Mouse (Mus musculus) 3134 (cell line): Measurements from ENCODE around the gene Irgm1.

Experiments
- DNase-seq: peaks from one replicate; pipeline ENCODE4 v3.0.0-alpha.2; 2011; ENCODE audit warnings: low spot score; ENCODE audit not compliant: insufficient read length; ENCODE audit errors: extremely low read depth

Irgm1 gene

DNA sequence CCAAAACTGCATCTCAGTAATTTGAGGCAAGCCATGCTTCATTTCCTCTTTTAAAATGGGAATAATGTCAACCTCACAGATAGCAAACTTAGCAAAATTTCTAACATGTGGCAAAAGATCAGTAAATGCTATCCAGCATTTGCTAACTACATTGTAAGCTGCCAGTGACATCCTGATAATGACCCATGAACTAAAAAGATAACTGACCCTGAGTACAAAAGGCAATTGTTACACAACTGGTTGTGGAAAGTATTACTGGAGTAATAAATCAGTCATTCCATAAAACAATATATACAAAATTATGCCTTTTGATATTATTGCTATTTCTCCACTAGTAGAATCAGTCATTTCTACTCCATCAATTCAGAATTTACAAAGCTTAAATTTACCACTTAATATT, 57.7 kb downstream of the Irgm1 start:
- DNase-seq = no peak
